Mouse (Mus musculus): Measurements from ENCODE around the gene Rcl1.

The Rcl1 gene

GRCm38 (mm10) chr19:29149583-29149982 lies 48.4 kb downstream of the Rcl1 start:
- no peak for DNase-seq (ENCODE audit: extremely low read depth, low read depth, low spot score)

- DNase-seq (ENCODE audit: extremely low read depth, low read depth, low spot score) = no peak
Measured at GRCm38 (mm10) chr19:29150038-29150437, 48.9 kb downstream of the Rcl1 start.

GRCm38 (mm10) chr19:29151443-29151842 lies 50.3 kb downstream of the Rcl1 start:
- no peak for DNase-seq (ENCODE audit: extremely low read depth, low read depth, low spot score)

DNA sequence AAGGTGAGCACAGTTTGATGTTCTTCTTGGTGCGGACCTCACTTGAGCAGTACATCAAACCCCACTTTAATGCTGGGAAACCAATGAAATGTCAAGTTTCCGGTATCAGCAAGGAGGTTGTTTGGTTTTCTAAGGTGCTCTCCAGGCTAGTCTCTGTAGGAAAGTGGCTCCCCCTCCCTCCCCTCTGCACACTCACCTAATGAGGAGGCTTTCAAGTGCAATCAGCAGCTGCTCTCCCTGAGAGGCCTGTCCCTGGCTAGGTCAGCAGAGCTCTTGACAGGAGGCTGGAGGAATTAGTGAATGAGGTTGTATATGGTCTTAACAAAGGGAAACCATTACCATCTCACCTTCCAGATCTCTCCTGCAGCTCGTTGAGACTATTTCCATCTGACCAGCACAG lies 54.4 kb downstream of the Rcl1 start:
- no peak for DNase-seq (ENCODE audit: extremely low read depth, low read depth, low spot score)

DNA sequence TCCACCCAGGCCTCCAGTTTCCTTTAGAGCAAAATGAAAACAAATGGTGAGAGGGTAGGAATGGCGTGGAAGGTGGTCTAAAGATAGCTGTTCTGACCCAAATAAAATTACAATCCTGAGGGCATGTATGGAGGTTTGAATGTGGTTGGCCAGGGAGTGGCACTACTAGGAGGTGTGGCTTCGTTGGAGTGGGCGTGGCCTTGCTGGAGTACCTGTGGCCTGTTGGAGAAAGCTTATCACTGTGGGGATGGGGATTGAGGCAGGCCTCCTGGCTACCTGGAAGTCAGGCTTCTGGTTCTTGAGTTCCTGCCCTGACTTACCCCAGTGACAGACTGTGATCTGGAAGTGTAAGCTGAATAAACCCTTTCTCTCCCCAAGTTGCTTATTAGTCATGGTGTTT lies 55.2 kb downstream of the Rcl1 start:
- DNase-seq (ENCODE audit: extremely low read depth, low read depth, low spot score) = no peak

- no peak for DNase-seq (ENCODE audit: extremely low read depth, low read depth, low spot score)
Measured at GRCm38 (mm10) chr19:29157678-29158466, 56.7 kb downstream of the Rcl1 start.

GRCm38 (mm10) chr19:29158486-29158885 lies 57.3 kb downstream of the Rcl1 start:
- no peak for DNase-seq (ENCODE audit: extremely low read depth, low read depth, low spot score)

DNA sequence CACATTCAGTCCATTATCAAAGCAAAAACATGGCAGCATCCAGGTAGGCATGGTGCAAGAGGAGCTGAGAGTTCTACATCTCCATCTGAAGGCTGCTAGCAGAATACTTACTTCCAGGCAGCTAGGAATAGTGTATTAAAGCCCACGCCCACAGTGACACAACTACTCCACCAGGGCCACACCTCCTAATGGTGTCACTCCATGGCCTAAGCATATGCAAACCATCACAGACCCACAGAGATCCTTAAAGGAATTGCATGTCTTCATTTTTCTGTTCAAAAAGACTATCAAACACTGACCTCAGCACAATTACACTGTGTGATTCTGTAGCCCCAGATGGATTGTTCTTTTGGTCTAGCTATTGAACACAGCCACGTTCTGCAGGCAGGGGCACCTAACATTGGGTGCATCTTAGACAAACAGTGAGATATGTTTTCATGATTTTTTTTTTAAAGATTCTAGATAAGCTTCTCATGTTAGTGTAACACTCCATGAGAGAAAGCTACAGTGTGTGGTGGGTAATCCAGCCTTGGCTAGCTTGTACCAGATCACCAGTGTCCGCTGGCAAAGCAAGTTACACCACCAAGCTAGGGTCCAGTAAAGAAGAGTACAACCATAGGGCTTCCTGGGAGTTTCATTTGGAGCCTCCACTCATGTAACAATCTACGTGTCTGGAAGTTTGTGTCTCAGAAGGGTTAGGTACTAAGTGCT lies 62.8 kb downstream of the Rcl1 start:
- no peak for DNase-seq (ENCODE audit: extremely low read depth, low read depth, low spot score)

DNA sequence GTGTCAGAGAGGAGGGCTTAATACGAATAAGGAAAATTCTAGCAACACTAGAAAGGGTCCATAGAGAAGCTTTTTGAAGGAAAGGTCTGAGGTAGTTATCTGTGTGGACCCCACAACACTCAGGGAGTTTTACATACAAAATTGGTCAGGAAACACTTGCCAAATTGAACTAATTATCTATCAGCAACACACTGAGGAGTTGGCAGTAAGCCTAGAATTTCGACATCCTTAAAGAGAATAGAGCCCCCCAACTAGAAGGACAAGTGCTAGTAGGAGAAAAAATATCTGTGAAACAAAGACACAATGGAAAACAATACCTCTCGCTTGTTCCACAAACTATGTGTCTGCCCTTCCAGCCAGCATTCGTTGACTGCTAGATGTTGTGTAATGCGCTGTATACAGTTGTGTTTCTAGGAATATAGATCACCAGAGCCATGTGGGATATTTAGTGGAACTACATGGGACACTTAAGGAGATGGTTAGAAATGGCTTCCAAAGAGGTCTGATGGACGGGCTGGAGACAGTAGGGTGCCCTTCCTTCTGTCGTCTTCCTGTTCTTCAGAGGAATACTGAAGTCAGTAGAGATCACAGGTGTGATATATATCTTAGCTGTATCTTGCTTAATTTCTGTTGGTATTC lies 63.5 kb downstream of the Rcl1 start:
- DNase-seq (ENCODE audit: extremely low read depth, low read depth, low spot score) = no peak

DNA sequence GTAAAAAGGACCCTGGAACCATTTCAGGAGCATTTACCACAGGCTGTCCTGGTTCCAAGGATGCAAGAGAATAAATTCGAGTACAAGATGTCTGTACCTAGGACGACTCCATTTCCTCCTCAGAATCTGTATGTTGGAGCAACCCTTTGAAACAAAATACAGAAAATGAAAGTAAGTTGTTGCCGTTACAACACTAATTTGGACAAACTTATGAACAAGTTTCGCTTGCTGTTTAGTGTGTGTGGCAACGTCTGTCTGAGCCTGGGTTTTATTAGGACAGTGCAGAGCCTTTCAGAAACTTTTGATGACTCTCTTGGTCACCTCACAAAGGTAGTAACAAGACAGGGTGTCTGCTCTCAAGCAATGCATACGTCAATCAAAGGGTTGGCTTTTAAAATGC lies 66.8 kb downstream of the Rcl1 start:
- no peak for DNase-seq (ENCODE audit: extremely low read depth, low read depth, low spot score)

DNA sequence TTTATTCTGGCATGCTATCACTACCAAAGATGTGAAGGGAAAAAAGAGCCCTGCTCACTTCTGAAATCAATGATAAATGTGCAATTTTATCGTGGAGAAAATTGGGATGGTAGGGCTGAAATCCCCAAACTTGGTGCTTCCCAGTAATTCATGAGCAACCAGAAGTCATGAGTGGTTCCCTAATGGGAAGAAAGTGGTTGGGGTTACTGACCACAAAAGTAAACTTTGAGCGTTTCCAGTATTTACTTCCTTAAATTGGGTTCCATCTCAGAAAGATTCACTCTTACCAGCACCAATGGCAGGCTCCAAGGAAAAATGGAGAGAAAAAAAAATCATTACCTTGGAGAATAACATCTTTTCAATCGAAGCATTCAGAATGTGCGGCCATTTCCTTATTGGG lies 79.2 kb downstream of the Rcl1 start:
- no peak for DNase-seq (ENCODE audit: extremely low read depth, low read depth, low spot score)

- no peak for DNase-seq (ENCODE audit: extremely low read depth, low read depth, low spot score)
Measured at GRCm38 (mm10) chr19:29182166-29182565, 81.0 kb downstream of the Rcl1 start.

DNA sequence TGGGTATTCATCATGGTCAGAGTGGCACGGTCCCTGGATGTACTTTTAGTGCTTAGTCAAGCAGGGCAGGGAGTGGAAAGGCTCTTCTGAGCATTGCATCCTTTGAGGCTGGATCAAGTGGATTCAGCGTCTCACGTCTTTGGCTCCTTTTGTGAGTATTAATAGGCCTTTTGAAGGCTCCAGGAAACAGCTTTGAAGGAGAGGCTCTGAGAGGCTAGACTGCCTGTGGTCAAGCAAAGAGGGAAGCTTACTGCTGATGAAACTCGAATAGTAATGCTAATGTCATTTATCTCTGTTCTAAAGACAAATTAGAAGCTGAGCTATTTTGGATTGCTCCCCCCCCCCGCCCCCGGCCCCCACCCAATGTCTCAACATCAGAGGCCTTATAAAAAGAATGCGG lies 83.9 kb downstream of the Rcl1 start:
- no peak for DNase-seq (ENCODE audit: extremely low read depth, low read depth, low spot score)

- DNase-seq (ENCODE audit: extremely low read depth, low read depth, low spot score) = no peak
Measured at GRCm38 (mm10) chr19:29185552-29186232, 84.5 kb downstream of the Rcl1 start.

GRCm38 (mm10) chr19:29188879-29189278 lies 87.7 kb downstream of the Rcl1 start:
- no peak for DNase-seq (ENCODE audit: extremely low read depth, low read depth, low spot score)

Measured in fat pad, adult 2 months (tissue).